Mouse (Mus musculus) forebrain, postnatal 0 days (tissue): ENCODE data around the gene Fancg. TPM values are rescaled to one million over a fixed set of nuclear protein-coding genes. Genes with fewer than 3 reads are reported as not detected.
A peak's percentile ranks its signal among the peaks of the same experiment; 100 is the strongest.

Experiments
- ATAC-seq: fragments of 200-750 bp; cut with Nextera tagmentation; 2 replicates; pipeline ENCODE4 v1.8.0; 2017; ENCODE audit warnings: mild to moderate bottlenecking, moderate library complexity
- DNase-seq: peaks from one replicate; pipeline ENCODE4 v3.0.0-alpha.2; 2015
- H3K27ac ChIP-seq: fragments of 300-500 bp; sonication (generic); 2 replicates; pipeline ENCODE4 v1.5.1; 2014; ENCODE audit warnings: low read depth, mild to moderate bottlenecking, antibody characterized with exemption, low read length, moderate library complexity, mixed read lengths
- H3K27me3 ChIP-seq: fragments of 300-500 bp; sonication (generic); 2 replicates; pipeline ENCODE4 v1.6.1; 2014; ENCODE audit warnings: mild to moderate bottlenecking, low read length, mixed read lengths; ENCODE audit not compliant: insufficient read depth
- H3K36me3 ChIP-seq: fragments of 300-500 bp; sonication (generic); 2 replicates; pipeline ENCODE4 v1.6.1; 2014; ENCODE audit warnings: mild to moderate bottlenecking, moderate library complexity; ENCODE audit not compliant: insufficient read depth
- H3K4me1 ChIP-seq: fragments of 300-500 bp; sonication (generic); 2 replicates; pipeline ENCODE4 v1.6.1; 2014; ENCODE audit warnings: antibody characterized with exemption; ENCODE audit not compliant: insufficient read depth
- H3K4me2 ChIP-seq: fragments of 300-500 bp; sonication (generic); 2 replicates; pipeline ENCODE4 v1.6.1; 2014; ENCODE audit warnings: low read depth, mild to moderate bottlenecking, moderate library complexity
- H3K4me3 ChIP-seq: fragments of 300-500 bp; sonication (generic); 2 replicates; pipeline ENCODE4 v1.5.1; 2014; ENCODE audit warnings: low read depth, low read length, mixed read lengths
- H3K9ac ChIP-seq: fragments of 300-500 bp; sonication (generic); 2 replicates; pipeline ENCODE4 v1.6.1; 2014; ENCODE audit warnings: mild to moderate bottlenecking
- H3K9me3 ChIP-seq: fragments of 300-500 bp; sonication (generic); 2 replicates; pipeline ENCODE4 v1.6.1; 2016; ENCODE audit warnings: low read length
- CTCF ChIP-seq: sonication (generic); IDR thresholded peaks from 2 replicates; pipeline ENCODE4 v1.5.1; 2016; ENCODE audit warnings: antibody characterized with exemption, control low read depth, low read depth
- WGBS: fragments of 180-500 bp; shearing (Covaris S2); extraction: QIAGEN DNeasy Blood & Tissue Kit; methylation state at CpG from one replicate; pipeline ENCODE4 v1.1.7; 2014; 5-methylcytosine and 5-hydroxymethylcytosine counted together
- polyA plus RNA-seq: library from polyadenylated mRNA; unstranded; fragments of >200 nt; fragmentation: Nextera tagmentation; extraction: Ambion mirVana; gene quantifications from 2 replicates; pipeline ENCODE4 v1.2.1, GENCODE M21; 2015
- total RNA-seq: library from RNA; depleted of rRNA; stranded (reverse); fragments of >200 nt; gene quantifications from 2 replicates; pipeline ENCODE4 v1.2.3, GENCODE M21; 2014

Fancg gene
- total and polyA plus RNA-seq, 2 experiments from 2014 or later = 12.4 to 21.8 TPM

GRCm38 (mm10) chr4:43035851-43036250 lies 25.5 kb upstream of the Fancg start:
- DNase-seq (no peak), ATAC-seq (no peak)
- 83% methylated on average over 6 of the region's 6 CpGs for whole genome bisulfite sequencing
- TF ChIP-seq CTCF = no peak
- no peak overlapping the region for H3K9ac ChIP-seq
- H3K4me3 ChIP-seq = no peak overlapping the region
- H3K27me3 ChIP-seq = no peaks in the 10 kb centered on the region
- no peak overlapping the region for H3K27ac ChIP-seq
- H3K4me1 ChIP-seq = peaks cover 17% of the 10 kb centered on the region
- peaks cover 38% of the 10 kb centered on the region for H3K36me3 ChIP-seq
- no peaks in the 10 kb centered on the region for H3K9me3 ChIP-seq
- H3K4me2 ChIP-seq = no peak overlapping the region

GRCm38 (mm10) chr4:43033481-43033880 lies 23.2 kb upstream of the Fancg start:
- H3K27ac ChIP-seq = no peak overlapping the region
- no peak overlapping the region for H3K4me2 ChIP-seq
- peaks cover 50% of the 10 kb centered on the region for H3K36me3 ChIP-seq
- ATAC-seq (no peak), DNase-seq (no peak)
- no peak overlapping the region for H3K4me3 ChIP-seq
- WGBS = 84% methylated on average over 14 of the region's 14 CpGs
- no peak overlapping the region for H3K9ac ChIP-seq
- no peaks in the 10 kb centered on the region for H3K9me3 ChIP-seq
- peaks cover 15% of the 10 kb centered on the region for H3K4me1 ChIP-seq
- no peaks in the 10 kb centered on the region for H3K27me3 ChIP-seq
- no peak for TF ChIP-seq CTCF

DNA sequence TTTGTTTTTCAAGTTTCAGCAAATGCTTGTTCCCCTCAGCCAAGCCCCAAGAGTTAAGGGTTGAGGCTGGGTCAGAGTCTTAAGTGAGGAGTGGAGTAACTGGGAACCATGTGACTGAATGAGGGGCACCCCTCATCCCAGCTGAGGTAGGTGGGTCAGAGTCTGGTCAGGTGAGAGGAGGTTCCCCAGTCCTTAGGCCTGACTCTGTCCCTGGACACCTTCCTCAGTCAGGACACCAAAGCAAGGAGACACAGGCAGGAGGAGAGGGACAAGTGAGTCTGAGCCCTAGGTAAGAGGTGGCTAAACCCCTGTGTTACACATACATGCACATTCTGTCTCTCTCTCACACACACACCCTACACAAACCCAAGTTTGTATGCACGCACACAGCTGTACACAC lies 22.2 kb upstream of the Fancg start:
- Histone ChIP-seq H3K36me3 (peaks cover 59% of the 10 kb centered on the region), H3K27me3 (no peaks in the 10 kb centered on the region), H3K4me2 (no peak overlapping the region), H3K9me3 (no peaks in the 10 kb centered on the region), H3K4me3 (no peak overlapping the region), H3K9ac (no peak overlapping the region), H3K27ac (peak overlapping the region; percentile 30; the same call in 1 of the 2 replicates), H3K4me1 (peaks cover 15% of the 10 kb centered on the region)
- DNase-seq (no peak), ATAC-seq (no peak)
- 89% methylated on average over 1 of the region's 1 CpGs for WGBS
- TF ChIP-seq CTCF = no peak

DNA sequence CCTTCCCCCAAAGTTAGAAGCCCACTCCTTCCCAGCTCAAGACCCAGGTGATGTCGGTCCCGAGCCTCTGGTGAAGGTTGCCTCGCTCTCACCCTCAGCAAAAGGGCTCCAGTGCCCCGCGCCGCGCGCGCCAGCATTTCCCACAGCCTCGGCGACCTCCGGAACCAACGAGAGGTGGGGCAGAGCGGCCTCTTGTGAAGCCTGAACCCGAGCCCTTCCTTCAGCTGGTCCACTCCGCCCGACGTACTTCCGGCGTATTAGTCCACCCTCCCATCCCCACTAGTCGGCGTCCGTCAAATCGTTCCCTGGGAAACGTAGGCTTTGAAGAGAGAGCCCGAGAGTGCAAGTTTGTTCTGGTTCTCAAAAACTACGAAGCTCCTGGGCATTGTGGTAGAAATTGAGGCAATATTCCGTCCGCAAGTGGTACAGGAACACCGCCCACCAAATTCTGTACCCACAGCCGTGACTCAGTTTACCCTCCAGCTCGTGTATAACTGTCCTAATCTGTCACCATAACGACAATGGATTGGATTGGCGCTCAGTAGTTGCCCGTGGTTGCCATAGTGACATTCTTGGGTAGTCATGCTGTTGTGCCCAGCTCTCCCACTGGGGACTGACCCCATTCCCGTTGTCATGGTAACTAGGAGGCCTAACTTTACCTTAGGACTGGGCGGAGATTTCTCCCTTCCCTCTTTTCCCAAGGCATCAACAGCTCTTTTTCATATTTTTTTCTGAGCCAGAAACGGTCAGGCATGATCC lies 21.1 kb upstream of the Fancg start, which contains the start of gene Stoml2:
Gene Stoml2 (minus strand): TSS at position 474 of the 759 bp plus-strand sequence.
- peaks cover 58% of the 10 kb centered on the region for H3K36me3 ChIP-seq
- DNase-seq (peak; percentile 94), ATAC-seq (peak; percentile 98)
- H3K4me3 ChIP-seq = peak within 1 kb of the TSS; percentile 74
- no peaks in the 10 kb centered on the region for H3K27me3 ChIP-seq
- peaks cover 15% of the 10 kb centered on the region for H3K4me1 ChIP-seq
- WGBS = under 1% methylated on average over 38 of the region's 38 CpGs
- peak within 1 kb of the TSS; percentile 88 for H3K27ac ChIP-seq
- TF ChIP-seq CTCF = peak; percentile 64
- peak within 1 kb of the TSS; percentile 86 for H3K4me2 ChIP-seq
- H3K9ac ChIP-seq = peak within 1 kb of the TSS; percentile 84
- no peaks in the 10 kb centered on the region for H3K9me3 ChIP-seq

- H3K36me3 ChIP-seq = peaks cover 52% of the 10 kb centered on the region
- H3K27me3 ChIP-seq = no peaks in the 10 kb centered on the region
- H3K9ac ChIP-seq = peak overlapping the region; percentile 84
- H3K9me3 ChIP-seq = no peaks in the 10 kb centered on the region
- peaks cover 15% of the 10 kb centered on the region for H3K4me1 ChIP-seq
- peak overlapping the region; percentile 88 for H3K27ac ChIP-seq
- peak; percentile 50 for ATAC-seq
- DNase-seq = no peak
- no peak for TF ChIP-seq CTCF
- H3K4me2 ChIP-seq = peak overlapping the region; percentile 86
- WGBS = 2% methylated on average over 28 of the region's 28 CpGs
- H3K4me3 ChIP-seq = peak overlapping the region; percentile 74
These were observed 20.5 kb upstream of the Fancg start for GRCm38 (mm10) chr4:43030780-43031230.

DNA sequence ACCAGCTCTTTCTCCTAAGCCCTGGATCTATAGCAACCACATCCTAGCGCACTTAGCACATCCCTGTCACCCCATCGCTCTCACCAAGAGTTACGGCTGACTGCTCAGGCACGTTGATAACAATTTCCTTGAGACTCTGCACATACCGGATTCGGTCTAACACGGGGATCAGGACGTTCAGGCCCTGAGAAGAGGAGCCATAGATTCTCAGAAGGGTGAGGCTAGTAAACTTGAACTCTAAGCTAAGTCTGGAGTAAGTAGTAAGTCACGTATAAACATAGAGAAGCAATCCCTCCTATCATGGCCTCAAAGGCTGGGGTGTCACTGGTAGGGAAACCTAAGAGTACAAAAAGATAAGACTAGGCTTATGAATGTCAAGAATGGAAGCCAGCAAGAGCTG lies 20.0 kb upstream of the Fancg start:
- Histone ChIP-seq H3K9me3 (no peaks in the 10 kb centered on the region), H3K27ac (no peak overlapping the region; the same call in 1 of the 2 replicates), H3K4me3 (peak overlapping the region; percentile 74), H3K36me3 (peaks cover 48% of the 10 kb centered on the region), H3K9ac (peak overlapping the region; percentile 84), H3K4me1 (peaks cover 15% of the 10 kb centered on the region), H3K4me2 (peak overlapping the region; percentile 86), H3K27me3 (no peaks in the 10 kb centered on the region)
- ATAC-seq (no peak), DNase-seq (no peak)
- no peak for TF ChIP-seq CTCF
- WGBS = 80% methylated on average over 9 of the region's 9 CpGs

- no peaks in the 10 kb centered on the region for H3K9me3 ChIP-seq
- no peak overlapping the region for H3K27ac ChIP-seq
- H3K36me3 ChIP-seq = peaks cover 44% of the 10 kb centered on the region
- TF ChIP-seq CTCF = no peak
- no peak overlapping the region for H3K4me3 ChIP-seq
- no peak overlapping the region for H3K9ac ChIP-seq
- whole genome bisulfite sequencing = 94% methylated on average over 9 of the region's 9 CpGs
- no peaks in the 10 kb centered on the region for H3K27me3 ChIP-seq
- ATAC-seq = no peak
- peaks cover 17% of the 10 kb centered on the region for H3K4me1 ChIP-seq
- H3K4me2 ChIP-seq = no peak overlapping the region
- DNase-seq = no peak
These were observed 19.4 kb upstream of the Fancg start for GRCm38 (mm10) chr4:43029749-43030148.
